Mouse (Mus musculus) megakaryocyte, embryonic 14.5 days (primary cell): ENCODE results near the gene Pigx.

Experiments used
- FLI1 ChIP-seq: IDR thresholded peaks from 2 replicates; pipeline ENCODE4 v1.6.1; 2012; ENCODE audit warnings: low read length, inconsistent platforms, mixed read lengths
- GATA1 ChIP-seq: IDR thresholded peaks from 3 replicates; pipeline ENCODE4 v1.6.1; 2012; ENCODE audit warnings: mixed read lengths, low read length, inconsistent platforms, borderline replicate concordance

- TF ChIP-seq GATA1, result no peak
- no peak for TF ChIP-seq FLI1
Observed at GRCm38 (mm10) chr16:32147589-32148207, 48.2 kb upstream of the Pigx start.
